Mouse (Mus musculus) midbrain, embryonic 11.5 days (tissue): ENCODE measurements around the gene Fbxl8. TPM values are rescaled to one million over a fixed set of nuclear protein-coding genes. Genes with fewer than 3 reads are reported as not detected.

ENCODE experiments used
- ATAC-seq: fragments of 200-750 bp; cut with Nextera tagmentation; 2 replicates; pipeline ENCODE4 v1.8.0; 2017; ENCODE audit warnings: moderate TSS enrichment, moderate library complexity; ENCODE audit not compliant: low FRiP score
- DNase-seq: peaks from one replicate; pipeline ENCODE4 v3.0.0; 2015; ENCODE audit warnings: low spot score; ENCODE audit errors: missing footprints
- H3K27ac ChIP-seq: fragments of 300-500 bp; sonication (generic); 2 replicates; pipeline ENCODE4 v1.5.1; 2014; ENCODE audit warnings: low read depth, low read length
- H3K27me3 ChIP-seq: fragments of 300-500 bp; sonication (generic); 2 replicates; pipeline ENCODE4 v1.6.1; 2014; ENCODE audit warnings: mild to moderate bottlenecking, low read length, moderate library complexity, mixed read lengths; ENCODE audit not compliant: control insufficient read depth, insufficient read depth
- H3K36me3 ChIP-seq: fragments of 300-500 bp; sonication (generic); 2 replicates; pipeline ENCODE4 v1.6.1; 2014; ENCODE audit warnings: mild to moderate bottlenecking, low read length, moderate library complexity, mixed read lengths; ENCODE audit not compliant: control insufficient read depth, insufficient read depth
- H3K4me1 ChIP-seq: fragments of 300-500 bp; sonication (generic); 2 replicates; pipeline ENCODE4 v1.6.1; 2014; ENCODE audit warnings: low read length; ENCODE audit not compliant: control insufficient read depth, insufficient read depth
- H3K4me2 ChIP-seq: fragments of 300-500 bp; sonication (generic); 2 replicates; pipeline ENCODE4 v1.6.1; 2014; ENCODE audit warnings: mild to moderate bottlenecking, moderate library complexity
- H3K4me3 ChIP-seq: fragments of 300-500 bp; sonication (generic); 2 replicates; pipeline ENCODE4 v1.5.1; 2014; ENCODE audit warnings: low read depth, low read length
- H3K9ac ChIP-seq: fragments of 300-500 bp; sonication (generic); 2 replicates; pipeline ENCODE4 v1.6.1; 2014; ENCODE audit warnings: low read length
- H3K9me3 ChIP-seq: fragments of 300-500 bp; sonication (generic); 2 replicates; pipeline ENCODE4 v1.6.1; 2016; ENCODE audit warnings: low read length; ENCODE audit not compliant: control insufficient read depth
- WGBS: fragments of 180-500 bp; shearing (Covaris S2); extraction: QIAGEN DNeasy Blood & Tissue Kit; methylation state at CpG from one replicate; pipeline ENCODE4 v1.1.7; 2014; 5-methylcytosine and 5-hydroxymethylcytosine counted together
- microRNA counts: library from miRNA; unstranded; fragments of <30 nt; microRNA quantifications from one replicate; lab custom pipeline; 2015
- microRNA-seq: library from miRNA; unstranded; fragments of <30 nt; microRNA quantifications from one replicate; pipeline ENCODE4, GENCODE M21; 2017
- polyA plus RNA-seq: library from polyadenylated mRNA; unstranded; fragments of >200 nt; fragmentation: Nextera tagmentation; extraction: Ambion mirVana; gene quantifications from 2 replicates; pipeline ENCODE4 v1.2.1, GENCODE M21; 2014

Gene Fbxl8
- polyA plus RNA-seq, 1 experiment from 2014 or later = 1.5 TPM

DNA sequence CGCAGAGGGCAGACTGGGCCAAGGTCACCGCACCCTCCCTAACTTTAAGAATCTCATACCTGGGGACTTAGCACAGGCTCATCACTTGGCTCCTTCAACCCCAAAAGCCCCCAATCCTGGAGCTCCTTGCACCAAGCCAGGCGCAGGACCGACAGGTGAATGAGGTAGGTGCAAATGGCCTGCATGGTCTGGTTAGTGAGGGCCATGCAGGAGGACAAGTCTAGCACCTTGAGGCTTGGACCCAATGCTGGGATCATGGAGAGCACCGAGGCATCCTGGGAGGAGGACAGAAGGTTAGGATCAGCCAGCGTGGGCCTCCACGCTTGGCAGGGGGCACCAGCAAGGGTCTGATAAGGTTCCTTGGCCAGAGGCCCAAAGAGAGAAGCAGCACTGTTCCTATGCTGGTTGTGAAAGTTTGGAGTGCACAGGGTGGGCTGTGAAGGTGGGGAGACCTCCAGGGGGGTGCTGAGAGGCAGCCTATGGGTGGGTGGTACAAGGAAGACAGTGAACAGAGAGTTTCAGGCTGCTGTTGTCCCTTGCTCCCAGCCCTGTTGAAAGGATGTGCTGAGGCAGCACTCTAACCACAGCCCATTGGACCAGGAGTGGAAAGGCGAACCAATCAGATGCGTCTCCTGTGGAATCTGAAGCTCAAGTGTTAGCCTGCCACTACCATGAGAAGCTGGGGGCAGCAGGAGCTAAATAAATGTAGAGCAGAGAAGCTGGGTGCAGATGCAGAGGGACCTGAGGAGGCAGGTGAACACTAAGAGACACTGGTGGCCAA, 49.4 kb downstream of the Fbxl8 start:
- Histone ChIP-seq H3K9ac (no peak overlapping the region), H3K4me3 (no peak overlapping the region), H3K9me3 (no peaks in the 10 kb centered on the region), H3K36me3 (peaks cover 7% of the 10 kb centered on the region), H3K4me2 (no peak overlapping the region), H3K4me1 (no peaks in the 10 kb centered on the region), H3K27ac (no peak overlapping the region), H3K27me3 (no peaks in the 10 kb centered on the region)
- DNase-seq = peak; percentile 65
- WGBS = 82% methylated on average over 9 of the region's 9 CpGs
- ATAC-seq = no peak

- WGBS = 93% methylated on average over 18 of the region's 18 CpGs
- H3K9ac ChIP-seq = no peak overlapping the region
- H3K4me3 ChIP-seq = no peak overlapping the region
- H3K4me1 ChIP-seq = no peaks in the 10 kb centered on the region
- H3K4me2 ChIP-seq = no peak overlapping the region
- peaks cover 7% of the 10 kb centered on the region for H3K36me3 ChIP-seq
- no peak overlapping the region for H3K27ac ChIP-seq
- H3K9me3 ChIP-seq = no peaks in the 10 kb centered on the region
- ATAC-seq = no peak
- peak; percentile 69 for DNase-seq
- H3K27me3 ChIP-seq = no peaks in the 10 kb centered on the region
Observed at GRCm38 (mm10) chr8:105315073-105315769, 50.8 kb downstream of the Fbxl8 start.

GRCm38 (mm10) chr8:105317941-105318340, 53.5 kb downstream of the Fbxl8 start:
- Histone ChIP-seq H3K9ac (no peak overlapping the region), H3K27ac (no peak overlapping the region), H3K4me1 (no peaks in the 10 kb centered on the region), H3K4me2 (no peak overlapping the region), H3K27me3 (no peaks in the 10 kb centered on the region), H3K9me3 (no peaks in the 10 kb centered on the region), H3K36me3 (peaks cover 5% of the 10 kb centered on the region), H3K4me3 (no peak overlapping the region)
- DNase-seq (no peak), ATAC-seq (no peak)
- 92% methylated on average over 4 of the region's 4 CpGs for WGBS

GRCm38 (mm10) chr8:105318662-105319190, 54.3 kb downstream of the Fbxl8 start:
- no peak overlapping the region for H3K4me2 ChIP-seq
- 81% methylated on average over 11 of the region's 11 CpGs for WGBS
- ATAC-seq = no peak
- H3K9me3 ChIP-seq = no peaks in the 10 kb centered on the region
- no peak overlapping the region for H3K9ac ChIP-seq
- peaks cover under 1% of the 10 kb centered on the region; the same call in 1 of the 2 replicates for H3K36me3 ChIP-seq
- H3K4me1 ChIP-seq = no peaks in the 10 kb centered on the region
- H3K27me3 ChIP-seq = no peaks in the 10 kb centered on the region
- H3K27ac ChIP-seq = no peak overlapping the region
- no peak for DNase-seq
- no peak overlapping the region for H3K4me3 ChIP-seq

MicroRNAs within 50 kb of the gene (microRNA counts, 519-probe panel; counts per million panel counts)
- microRNA mmu-miR-328 (lab: Ali Mortazavi, UCI) = 3,760 counts per million, percentile 27 among the panel's probes with 10 or more counts

Small RNA genes within 50 kb of the gene (microRNA-seq; reads per million reads assigned to microRNA genes)
- not detected for gene Gm27320
- 229 reads per million, percentile 65 among the genes with 10 or more reads in this experiment for gene Mir328

Other genes starting within 250 kb of the Fbxl8 start
- gene Ces3a, start 216.0 kb upstream of the Fbxl8 start, polyA plus RNA-seq = not detected in 2 replicates
- not detected in 2 replicates for gene Ces3b, start 180.9 kb upstream of the Fbxl8 start, polyA plus RNA-seq
- gene Ces4a, start 132.8 kb upstream of the Fbxl8 start, polyA plus RNA-seq = not detected in 2 replicates
- gene Cbfb, start 94.0 kb upstream of the Fbxl8 start, polyA plus RNA-seq = 49.8 and 60.2 TPM in 2 replicates
- gene D230025D16Rik, start 39.5 kb upstream of the Fbxl8 start, polyA plus RNA-seq = 32.3 and 32.9 TPM in 2 replicates
- 5.6 and 6.1 TPM in 2 replicates for gene B3gnt9, start 9.5 kb upstream of the Fbxl8 start, polyA plus RNA-seq
- gene Tradd, start within 50 bp of the Fbxl8 start, polyA plus RNA-seq = 11.3 and 15.0 TPM in 2 replicates
- not detected in 2 replicates for gene Hsf4, start 5.2 kb downstream of the Fbxl8 start, polyA plus RNA-seq
- 2.0 and 3.2 TPM in 2 replicates for gene Nol3, start 11.5 kb downstream of the Fbxl8 start, polyA plus RNA-seq
- 34.2 and 34.4 TPM in 2 replicates for gene 4931428F04Rik, start 25.2 kb downstream of the Fbxl8 start, polyA plus RNA-seq
- gene Exoc3l, start 31.5 kb downstream of the Fbxl8 start, polyA plus RNA-seq = 6.4 and 8.6 TPM in 2 replicates
- 94.9 and 101 TPM in 2 replicates for gene E2f4, start 33.0 kb downstream of the Fbxl8 start, polyA plus RNA-seq
- 0.81 and 1.8 TPM in 2 replicates for gene Elmo3, start 41.0 kb downstream of the Fbxl8 start, polyA plus RNA-seq
- gene Lrrc29, start 61.6 kb downstream of the Fbxl8 start, polyA plus RNA-seq = 0.91 and 1.1 TPM in 2 replicates
- 87.6 and 91.4 TPM in 2 replicates for gene Tmem208, start 61.7 kb downstream of the Fbxl8 start, polyA plus RNA-seq
- 1.6 and 2.0 TPM in 2 replicates for gene Fhod1, start 83.3 kb downstream of the Fbxl8 start, polyA plus RNA-seq
- 2.9 and 3.2 TPM in 2 replicates for gene Slc9a5, start 84.2 kb downstream of the Fbxl8 start, polyA plus RNA-seq
- 0.55 and 0.61 TPM in 2 replicates for gene Plekhg4, start 108.6 kb downstream of the Fbxl8 start, polyA plus RNA-seq
- not detected in 2 replicates for gene Kctd19, start 148.9 kb downstream of the Fbxl8 start, polyA plus RNA-seq
- gene Lrrc36, start 148.9 kb downstream of the Fbxl8 start, polyA plus RNA-seq = 1.9 and 2.7 TPM in 2 replicates
- 106 and 107 TPM in 2 replicates for gene Tppp3, start 206.9 kb downstream of the Fbxl8 start, polyA plus RNA-seq
- gene Zdhhc1, start 232.3 kb downstream of the Fbxl8 start, polyA plus RNA-seq = 14.5 and 19.0 TPM in 2 replicates